Mouse (Mus musculus) hematopoietic multipotent progenitor cell, adult 10-12 weeks (in vitro differentiated cells): ENCODE measurements around the gene 4930438A08Rik. TPM values are rescaled to one million over a fixed set of nuclear protein-coding genes. Genes with fewer than 3 reads are reported as not detected.

ENCODE experiments used
- polyA plus RNA-seq: library from polyadenylated mRNA; stranded (reverse); fragments of >175 nt; gene quantifications from 2 replicates; pipeline ENCODE4 v1.2.3, GENCODE M21; 2012; ENCODE audit warnings: low replicate concordance

4930438A08Rik gene
- 0.19 and 0.25 TPM in 2 replicates for polyA plus RNA-seq

GRCm38 (mm10) chr11:58274572-58274971 lies at the start of gene 4930438A08Rik:
4930438A08Rik (plus strand) TSS chr11:58274799.

DNA sequence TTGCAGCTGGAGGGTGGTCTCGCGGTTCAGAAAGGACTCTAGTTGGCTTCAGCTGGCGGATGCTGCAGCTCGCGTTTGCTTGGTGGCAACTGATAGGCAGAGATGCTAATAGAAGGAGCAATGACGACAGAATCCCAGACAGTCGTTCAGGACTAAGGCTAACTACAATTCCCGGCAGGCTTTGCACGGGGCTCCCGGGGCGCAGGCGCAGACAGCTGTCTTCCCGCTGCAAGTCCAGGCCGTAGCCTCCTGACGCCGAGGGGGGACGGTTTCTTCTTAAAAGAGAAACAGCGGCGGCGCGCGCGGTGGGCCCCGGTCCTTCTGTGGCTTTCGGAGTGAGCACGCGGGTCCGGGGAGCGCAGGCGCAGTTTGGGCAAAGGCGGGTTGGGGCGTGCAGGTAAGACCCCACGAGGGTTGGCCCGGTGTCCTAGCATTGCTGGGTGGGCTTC lies 32.3 kb downstream of the 4930438A08Rik start, which contains the start of gene Zfp692:
Zfp692 (plus strand) TSS at position 210 of the 449 bp plus-strand sequence.

DNA sequence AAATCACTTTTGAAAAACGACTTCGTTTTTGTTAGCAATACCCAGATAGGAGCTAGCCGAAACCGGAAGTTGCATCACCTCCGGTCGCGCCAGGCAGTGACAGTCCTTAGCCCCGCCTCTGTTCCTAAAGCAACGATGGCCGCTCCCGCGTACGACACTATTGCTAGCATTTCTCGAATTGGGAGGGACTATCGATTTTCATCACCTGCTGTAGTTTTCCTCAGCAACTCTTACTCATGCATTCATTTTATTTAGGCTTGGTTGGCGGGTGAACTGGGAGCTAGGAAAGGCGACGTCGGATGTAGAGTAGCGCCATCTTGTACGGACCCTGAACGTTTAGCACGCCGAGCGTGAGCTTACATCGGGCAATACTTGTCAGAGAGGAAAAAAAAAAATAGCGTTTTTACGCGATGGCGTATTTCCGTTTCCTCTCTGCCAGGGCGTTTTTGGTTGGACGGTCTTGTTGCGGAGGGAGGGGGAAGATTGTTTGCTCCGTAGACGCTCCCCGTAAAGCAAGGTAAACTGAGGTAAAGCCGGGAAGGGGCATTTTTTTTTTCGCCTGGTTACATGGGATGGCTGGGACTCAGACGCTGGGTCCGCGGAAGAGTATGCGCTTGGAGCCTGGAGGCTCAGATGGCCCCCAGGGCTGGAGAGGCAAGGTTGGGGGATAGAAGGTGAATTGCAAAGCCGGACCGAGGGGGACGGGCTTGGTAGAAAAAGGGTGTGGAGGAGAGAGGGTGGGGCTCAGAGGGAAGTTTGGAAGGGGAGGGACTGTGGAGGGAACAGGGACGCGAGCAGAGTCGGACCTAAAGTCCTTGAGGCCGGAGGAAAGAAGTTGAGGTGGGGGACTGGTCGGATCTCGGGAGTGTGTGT lies 55.9 kb downstream of the 4930438A08Rik start, which contains the start of the genes Zfp672 and Sh3bp5l:
Zfp672 (minus strand) TSS at position 64 of the 873 bp plus-strand sequence.
Sh3bp5l (plus strand) TSS at position 449 of the 873 bp plus-strand sequence.

Other genes with a start within 250 kb of the 4930438A08Rik start
- gene Gm12248, start 181.7 kb upstream of the 4930438A08Rik start, polyA plus RNA-seq = not detected in 2 replicates
- 4.4 and 8.0 TPM in 2 replicates for gene Cnot8, start 170.6 kb upstream of the 4930438A08Rik start, polyA plus RNA-seq
- gene Gemin5, start 106.3 kb upstream of the 4930438A08Rik start, polyA plus RNA-seq = 4.2 and 6.3 TPM in 2 replicates
- gene Mrpl22, start 103.1 kb upstream of the 4930438A08Rik start, polyA plus RNA-seq = 4.2 and 16.6 TPM in 2 replicates
- gene Igtp, start 75.2 kb upstream of the 4930438A08Rik start, polyA plus RNA-seq = 6.0 and 12.5 TPM in 2 replicates
- gene Irgm2, start 75.2 kb upstream of the 4930438A08Rik start, polyA plus RNA-seq = 1.2 and 4.8 TPM in 2 replicates
- 9.7 and 23.0 TPM in 2 replicates for gene Zfp692, start 32.3 kb downstream of the 4930438A08Rik start, polyA plus RNA-seq
- 9.4 and 11.8 TPM in 2 replicates for gene Zfp672, start 55.5 kb downstream of the 4930438A08Rik start, polyA plus RNA-seq
- 18.6 and 31.9 TPM in 2 replicates for gene Sh3bp5l, start 55.9 kb downstream of the 4930438A08Rik start, polyA plus RNA-seq
- not detected in 2 replicates for gene Lypd8, start 104.2 kb downstream of the 4930438A08Rik start, polyA plus RNA-seq
- gene 1810065E05Rik, start 146.3 kb downstream of the 4930438A08Rik start, polyA plus RNA-seq = not detected in 2 replicates
- gene Gm12253, start 157.8 kb downstream of the 4930438A08Rik start, polyA plus RNA-seq = not detected in 2 replicates
- gene Lypd9, start 178.1 kb downstream of the 4930438A08Rik start, polyA plus RNA-seq = not detected in 2 replicates
- not detected in 2 replicates for gene Olfr30, start 187.5 kb downstream of the 4930438A08Rik start, polyA plus RNA-seq
- gene Olfr332, start 217.8 kb downstream of the 4930438A08Rik start, polyA plus RNA-seq = not detected in 2 replicates
- not detected in 2 replicates for gene Olfr331, start 227.8 kb downstream of the 4930438A08Rik start, polyA plus RNA-seq